Mouse (Mus musculus): Measurements from ENCODE around the gene Olfr722. TPM values are rescaled to one million over a fixed set of nuclear protein-coding genes. Genes with fewer than 3 reads are reported as not detected.
"Not testable (repeated sequence)": the region's sequence is repeated elsewhere in the genome, so short reads cannot be mapped to it uniquely, and the experiment has no call there.

Olfr722 gene
- not detected for polyA plus RNA-seq (2012; fragmentation: generic; extraction: Trizol)

DNA sequence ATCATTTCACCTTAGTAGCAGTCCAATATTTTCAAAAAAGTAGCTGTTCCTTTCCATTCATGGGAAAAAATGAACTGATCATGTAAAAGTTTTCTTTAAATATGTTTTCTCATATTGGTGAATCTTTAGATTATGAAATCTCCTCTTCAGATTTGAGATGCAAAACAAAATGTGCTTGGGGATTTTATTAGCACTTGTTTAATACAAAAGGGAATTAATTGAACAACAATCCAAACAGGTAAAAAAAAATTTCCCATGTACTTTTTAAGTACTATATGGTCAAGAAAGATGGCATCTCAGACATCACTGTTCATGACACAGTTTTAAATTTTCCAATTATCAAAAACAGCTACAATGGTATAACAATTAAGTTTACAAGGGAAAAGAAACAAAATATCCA is at the start of gene Olfr722:
Gene Olfr722, minus strand, starts transcription at position 101 of the 400 bp plus-strand sequence.
- Histone ChIP-seq H3ac (ENCODE audit: control insufficient read depth, insufficient read length) (no peak within 1 kb of the TSS), H3K4me3 (no peak within 1 kb of the TSS), H3K4me2 (ENCODE audit: low read depth) (no peak within 1 kb of the TSS), H3K27me3 (ENCODE audit: control insufficient read depth, insufficient read depth, insufficient read length) (no peaks in the 10 kb centered on the region), H3K79me2 (ENCODE audit: control insufficient read depth, insufficient read depth) (no peaks in the 10 kb centered on the region), H3K36me3 (ENCODE audit: control insufficient read depth, insufficient read depth) (no peaks in the 10 kb centered on the region)
- TF ChIP-seq REST (IDR thresholded peaks at IDR 0.05; ENCODE audit: insufficient read depth, insufficient read length) (no peak), POLR2A (IDR thresholded peaks at IDR 0.05; ENCODE audit: insufficient read length, low read depth) (no peak), MYOG (IDR thresholded peaks at IDR 0.05; ENCODE audit: control insufficient read depth in 1 of 3, insufficient read depth in 1 of 3, insufficient read length in 2 of 3, low read depth in 2 of 3) (no peak), POLR2AphosphoS2 (IDR thresholded peaks at IDR 0.05; ENCODE audit: insufficient read length, low read depth) (no peak), E2F4 (IDR thresholded peaks at IDR 0.05; ENCODE audit: insufficient read depth) (no peak), SRF (IDR thresholded peaks at IDR 0.05; ENCODE audit: control insufficient read depth, insufficient read length, low read depth) (no peak), CEBPB (IDR thresholded peaks at IDR 0.05; ENCODE audit: insufficient read depth, poor library complexity, severe bottlenecking) (no peak), USF1 (IDR thresholded peaks at IDR 0.05; ENCODE audit: low read depth) (no peak), MYOD1 (IDR thresholded peaks at IDR 0.05; ENCODE audit: control insufficient read depth in 1 of 3, insufficient read length in 2 of 3, low read depth in 2 of 3) (no peak), MAX (IDR thresholded peaks at IDR 0.05; ENCODE audit: low read depth) (no peak), TCF3 (IDR thresholded peaks at IDR 0.05; ENCODE audit: insufficient read length, low read depth) (no peak), TCF12 (IDR thresholded peaks at IDR 0.05; ENCODE audit: insufficient read depth, poor library complexity, severe bottlenecking) (no peak)

DNA sequence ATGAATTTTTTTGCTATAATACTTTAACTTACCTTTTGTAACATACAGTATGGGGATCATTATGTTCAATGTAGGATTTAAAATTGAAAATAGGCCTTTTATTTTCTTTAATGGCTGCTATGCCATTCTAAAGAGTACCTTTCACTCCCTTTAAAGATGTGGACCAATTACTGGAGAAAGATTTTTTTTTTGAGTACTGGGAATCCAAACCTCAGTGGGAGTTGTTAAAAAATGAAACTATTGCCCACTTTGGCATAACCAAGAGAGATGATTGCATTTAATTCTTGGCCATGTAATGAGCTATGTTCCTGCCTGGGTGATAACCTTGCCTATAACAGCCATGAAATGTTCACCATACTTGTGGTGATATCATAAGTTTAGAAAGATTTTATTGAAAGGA is 29.9 kb upstream of the Olfr722 start, which contains the start of gene Olfr723:
Gene Olfr723, minus strand, starts transcription at position 101 of the 400 bp plus-strand sequence.
- not testable (repeated sequence) for H3ac ChIP-seq (ENCODE audit: control insufficient read depth, insufficient read length); H3K4me3 ChIP-seq

DNA sequence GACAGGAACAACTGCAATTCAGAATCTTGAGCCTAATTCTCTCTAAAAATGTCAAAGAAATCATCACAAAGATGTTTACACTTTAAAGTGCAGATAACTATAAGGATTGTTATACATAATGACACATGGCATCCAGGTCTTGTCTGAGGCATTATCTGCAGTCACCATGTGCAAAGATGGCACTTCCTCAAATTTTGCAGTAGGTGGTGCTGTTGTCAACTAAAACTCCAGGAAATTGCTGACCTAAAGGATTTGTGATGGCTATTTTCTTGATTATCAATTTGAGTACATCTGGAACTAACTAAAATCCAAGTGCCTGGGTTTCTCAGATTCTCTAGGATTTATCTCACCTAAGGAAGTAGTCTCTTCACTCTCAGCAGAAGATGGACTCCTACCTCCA is 41.4 kb downstream of the Olfr722 start:
- Histone ChIP-seq H3ac (ENCODE audit: control insufficient read depth, insufficient read length) (no peak overlapping the region), H3K79me2 (ENCODE audit: control insufficient read depth, insufficient read depth) (no peaks in the 10 kb centered on the region), H3K4me2 (ENCODE audit: low read depth) (no peak overlapping the region), H3K36me3 (ENCODE audit: control insufficient read depth, insufficient read depth) (no peaks in the 10 kb centered on the region), H3K27me3 (ENCODE audit: control insufficient read depth, insufficient read depth, insufficient read length) (no peaks in the 10 kb centered on the region), H3K4me3 (no peak overlapping the region)
- TF ChIP-seq TCF12 (IDR thresholded peaks at IDR 0.05; ENCODE audit: insufficient read depth, poor library complexity, severe bottlenecking) (no peak), SRF (IDR thresholded peaks at IDR 0.05; ENCODE audit: control insufficient read depth, insufficient read length, low read depth) (no peak), USF1 (IDR thresholded peaks at IDR 0.05; ENCODE audit: low read depth) (no peak), CEBPB (IDR thresholded peaks at IDR 0.05; ENCODE audit: insufficient read depth, poor library complexity, severe bottlenecking) (no peak), MYOD1 (IDR thresholded peaks at IDR 0.05; ENCODE audit: control insufficient read depth in 1 of 3, insufficient read length in 2 of 3, low read depth in 2 of 3) (no peak)

More for the DNA sequence above, 29.9 kb upstream of the Olfr722 start, which contains the start of gene Olfr723:
- H3K36me3 ChIP-seq (ENCODE audit: control insufficient read depth, insufficient read depth); H3K4me2 ChIP-seq (ENCODE audit: low read depth); H3K79me2 ChIP-seq (ENCODE audit: control insufficient read depth, insufficient read depth); H3K27me3 ChIP-seq (ENCODE audit: control insufficient read depth, insufficient read depth, insufficient read length): not testable (repeated sequence)

Other genes with a start within 250 kb of the Olfr722 start
- gene Armh4, start 118.6 kb downstream of the Olfr722 start, polyA plus RNA-seq (2012; fragmentation: generic; extraction: Trizol) = 0.18 TPM
- gene Olfr723, start 29.8 kb upstream of the Olfr722 start, polyA plus RNA-seq (2012; fragmentation: generic; extraction: Trizol) = not detected
- not detected for gene Olfr724, start 61.3 kb upstream of the Olfr722 start, polyA plus RNA-seq (2012; fragmentation: generic; extraction: Trizol)
- gene Olfr725, start 138.4 kb upstream of the Olfr722 start, polyA plus RNA-seq (2012; fragmentation: generic; extraction: Trizol) = not detected
- not detected for gene Olfr726, start 189.0 kb upstream of the Olfr722 start, polyA plus RNA-seq (2012; fragmentation: generic; extraction: Trizol)
- not detected for gene Olfr727, start 221.2 kb upstream of the Olfr722 start, polyA plus RNA-seq (2012; fragmentation: generic; extraction: Trizol)
- gene Olfr728, start 240.7 kb upstream of the Olfr722 start, polyA plus RNA-seq (2012; fragmentation: generic; extraction: Trizol) = not detected

Measured in myocyte (in vitro differentiated cells).